23 mouse cellular contexts compared by ENCODE assay signal in genomic region chrX:19929866-19930265, GRCm38 (mm10).
DNase-seq lines count a peak whose midpoint lies in the region; ATAC-seq lines count a peak whose summit lies in the region.
"Had no signal": no experiment of that assay in that cellular context is flagged by ENCODE, and none has a peak within 500 bp of the region (broad histone marks: within the 10 kb centered on the region; RNA-seq: fewer than 3 reads in every experiment).

No protein-coding gene starts in this region.

- no peak overlapping the region for H3K4me3 ChIP-seq in kidney, embryonic 15.5 days (replicated peaks)
- H3K4me3 ChIP-seq: embryonic facial prominence, embryonic 13.5 days; embryonic facial prominence, embryonic 15.5 days; erythroblast, embryonic 14.5 days; forebrain, embryonic 10.5 days; forebrain, embryonic 12.5 days had no signal

- peak; percentile 14 for DNase-seq in kidney, adult 18-20 months
- no peak for DNase-seq in kidney, postnatal 14 days
- DNase-seq in kidney, adult 8-10 months, result peak; percentile 8 to 47
- no peak for DNase-seq in kidney, postnatal 10 days
- peak; percentile 12 to 37 for DNase-seq in kidney, postnatal 25 days
- no peak for DNase-seq in layer of hippocampus, adult 8-10 months (ENCODE audit: low spot score in 2 of 2)
- DNase-seq: adrenal gland, adult 2 months; adrenal gland, postnatal 10 days; adrenal gland, postnatal 25 days; cerebellum, adult 11 months; cerebellum, adult 18-20 months; cerebellum, adult 8-10 months; cerebellum, adult 9-11 months; cerebellum, postnatal 14 days; cerebellum, postnatal 36 days; embryo, embryonic 11 days had no signal

- H3K4me2 ChIP-seq in kidney, embryonic 15.5 days, result no peak overlapping the region
- H3K4me2 ChIP-seq: embryonic facial prominence, embryonic 13.5 days; embryonic facial prominence, embryonic 15.5 days; forebrain, embryonic 12.5 days had no signal

- no peaks in the 10 kb centered on the region for H3K36me3 ChIP-seq in kidney, embryonic 15.5 days
- H3K36me3 ChIP-seq: embryonic facial prominence, embryonic 13.5 days; embryonic facial prominence, embryonic 15.5 days; forebrain, embryonic 10.5 days; forebrain, embryonic 12.5 days had no signal

- H3K27ac ChIP-seq in kidney, embryonic 15.5 days, result no peak overlapping the region
- H3K27ac ChIP-seq: embryonic facial prominence, embryonic 13.5 days; embryonic facial prominence, embryonic 15.5 days; forebrain, embryonic 10.5 days; forebrain, embryonic 12.5 days had no signal

- no peaks in the 10 kb centered on the region for H3K27me3 ChIP-seq in kidney, embryonic 15.5 days
- H3K27me3 ChIP-seq: embryonic facial prominence, embryonic 13.5 days; embryonic facial prominence, embryonic 15.5 days; forebrain, embryonic 12.5 days had no signal

- 73% methylated on average over 3 of the region's 3 CpGs for WGBS in kidney, embryonic 15.5 days

- H3K9ac ChIP-seq in kidney, embryonic 15.5 days, result no peak overlapping the region
- H3K9ac ChIP-seq: embryonic facial prominence, embryonic 13.5 days; embryonic facial prominence, embryonic 15.5 days; forebrain, embryonic 12.5 days had no signal

- ATAC-seq in kidney, embryonic 15.5 days (replicated peaks; ENCODE audit: low FRiP score), result no peak
- ATAC-seq: forebrain, embryonic 14.5 days had no signal

- no peaks in the 10 kb centered on the region for H3K4me1 ChIP-seq in kidney, embryonic 15.5 days
- H3K4me1 ChIP-seq: embryonic facial prominence, embryonic 13.5 days; embryonic facial prominence, embryonic 15.5 days; forebrain, embryonic 10.5 days; forebrain, embryonic 12.5 days had no signal

- no peaks in the 10 kb centered on the region for H3K9me3 ChIP-seq in kidney, embryonic 15.5 days (replicated peaks)
- H3K9me3 ChIP-seq: embryonic facial prominence, embryonic 13.5 days; embryonic facial prominence, embryonic 15.5 days; forebrain, embryonic 10.5 days; forebrain, embryonic 12.5 days had no signal

Comparison
In these comparisons a context has a peak if more than half of its experiments do, and no peak if none do; other contexts are left out.
1. DNase-seq: peak in kidney, adult 18-20 months (single experiment), kidney, adult 8-10 months (2 of 2) and kidney, postnatal 25 days (2 of 2); none in kidney, postnatal 14 days (single experiment), kidney, postnatal 10 days (single experiment) and layer of hippocampus, adult 8-10 months (0 of 2).